Mouse (Mus musculus) intestine, postnatal 0 days (tissue): ENCODE results near the gene Rreb1. TPM values are rescaled to one million over a fixed set of nuclear protein-coding genes. Genes with fewer than 3 reads are reported as not detected.
"Not testable (repeated sequence)": the region's sequence is repeated elsewhere in the genome, so short reads cannot be mapped to it uniquely, and the experiment has no call there.

ENCODE experiments used
- ATAC-seq: fragments of 200-750 bp; cut with Nextera tagmentation; 2 replicates; pipeline ENCODE4 v1.8.0; 2017; ENCODE audit warnings: mild to moderate bottlenecking, moderate TSS enrichment, moderate library complexity
- H3K27ac ChIP-seq: fragments of 300-500 bp; sonication (generic); 2 replicates; pipeline ENCODE4 v1.5.1; 2014; ENCODE audit warnings: mild to moderate bottlenecking, low read depth, low read length, moderate library complexity
- H3K27me3 ChIP-seq: fragments of 300-500 bp; sonication (generic); replicated peaks from 2 replicates; pipeline ENCODE4 v1.6.1; 2014; ENCODE audit warnings: low read length, mixed read lengths; ENCODE audit not compliant: control insufficient read depth, insufficient read depth
- H3K36me3 ChIP-seq: fragments of 300-500 bp; sonication (generic); 2 replicates; pipeline ENCODE4 v1.6.1; 2014; ENCODE audit warnings: mild to moderate bottlenecking, moderate library complexity; ENCODE audit not compliant: control insufficient read depth, insufficient read depth
- H3K4me1 ChIP-seq: fragments of 300-500 bp; sonication (generic); replicated peaks from 2 replicates; pipeline ENCODE4 v1.6.1; 2014; ENCODE audit warnings: antibody characterized with exemption, low read length, mixed read lengths; ENCODE audit not compliant: control insufficient read depth, insufficient read depth
- H3K4me2 ChIP-seq: fragments of 300-500 bp; sonication (generic); replicated peaks from 2 replicates; pipeline ENCODE4 v1.6.1; 2014; ENCODE audit warnings: low read depth, mild to moderate bottlenecking, moderate library complexity
- H3K4me3 ChIP-seq: fragments of 300-500 bp; sonication (generic); 2 replicates; pipeline ENCODE4 v1.5.1; 2014; ENCODE audit warnings: low read depth, low read length
- H3K9ac ChIP-seq: fragments of 300-500 bp; sonication (generic); 2 replicates; pipeline ENCODE4 v1.6.1; 2014; ENCODE audit warnings: mild to moderate bottlenecking, low read depth, low read length
- H3K9me3 ChIP-seq: fragments of 300-500 bp; sonication (generic); 2 replicates; pipeline ENCODE4 v1.6.1; 2016; ENCODE audit warnings: mixed run types; ENCODE audit not compliant: control insufficient read depth
- CTCF ChIP-seq: sonication (generic); IDR thresholded peaks from 2 replicates; pipeline ENCODE4 v1.5.1; 2016; ENCODE audit warnings: low read depth, mild to moderate bottlenecking, control low read depth, antibody characterized with exemption, moderate library complexity
- whole genome bisulfite sequencing: fragments of 180-500 bp; shearing (Covaris S2); extraction: QIAGEN DNeasy Blood & Tissue Kit; methylation state at CpG from one replicate; pipeline ENCODE4 v1.1.7; 2014; 5-methylcytosine and 5-hydroxymethylcytosine counted together
- polyA plus RNA-seq: library from polyadenylated mRNA; unstranded; fragments of >200 nt; fragmentation: Nextera tagmentation; extraction: Ambion mirVana; gene quantifications from 2 replicates; pipeline ENCODE4 v1.2.1, GENCODE M21; 2015

Rreb1 gene
- polyA plus RNA-seq, 1 experiment from 2014 or later: 10.6 TPM

- no peak for TF ChIP-seq CTCF
- no peak for ATAC-seq
- no peak overlapping the region for H3K4me3 ChIP-seq
- no peak overlapping the region for H3K4me2 ChIP-seq
- no peaks in the 10 kb centered on the region for H3K36me3 ChIP-seq
- H3K4me1 ChIP-seq: peaks cover 13% of the 10 kb centered on the region
- no peak overlapping the region for H3K27ac ChIP-seq
- no peak overlapping the region for H3K9ac ChIP-seq
- no peaks in the 10 kb centered on the region for H3K9me3 ChIP-seq
- 86% methylated on average over 1 of the region's 1 CpGs for WGBS
- no peaks in the 10 kb centered on the region for H3K27me3 ChIP-seq
Measured at GRCm38 (mm10) chr13:37835296-37835695, 57.1 kb downstream of the Rreb1 start.

- not testable (repeated sequence) for H3K9ac ChIP-seq, H3K36me3 ChIP-seq, H3K27me3 ChIP-seq, ATAC-seq, H3K27ac ChIP-seq, H3K9me3 ChIP-seq, H3K4me3 ChIP-seq, H3K4me2 ChIP-seq
- WGBS: 91% methylated on average over 9 of the region's 9 CpGs
- H3K4me1 ChIP-seq: peaks cover 12% of the 10 kb centered on the region
Measured at GRCm38 (mm10) chr13:37835811-37836210, 57.6 kb downstream of the Rreb1 start.

- Histone ChIP-seq H3K4me3 (no peak overlapping the region), H3K27me3 (no peaks in the 10 kb centered on the region), H3K4me2 (no peak overlapping the region), H3K36me3 (no peaks in the 10 kb centered on the region), H3K9ac (no peak overlapping the region), H3K4me1 (peaks cover 4% of the 10 kb centered on the region; the same call in 1 of the 2 replicates), H3K27ac (no peak overlapping the region), H3K9me3 (no peaks in the 10 kb centered on the region)
- ATAC-seq: no peak
- WGBS: 72% methylated on average over 3 of the region's 3 CpGs
- TF ChIP-seq CTCF: no peak
Measured at GRCm38 (mm10) chr13:37837372-37837771, 59.2 kb downstream of the Rreb1 start.

- TF ChIP-seq CTCF: no peak
- peaks cover 5% of the 10 kb centered on the region; the same call in 1 of the 2 replicates for H3K4me1 ChIP-seq
- 83% methylated on average over 18 of the region's 18 CpGs for WGBS
- no peak overlapping the region for H3K9ac ChIP-seq
- 0 out of 2 replicates have a peak, but pooled peaks cover 3% of the 10 kb centered on the region for H3K36me3 ChIP-seq
- H3K9me3 ChIP-seq: no peaks in the 10 kb centered on the region
- ATAC-seq: no peak
- H3K4me3 ChIP-seq: no peak overlapping the region
- H3K4me2 ChIP-seq: no peak overlapping the region
- no peaks in the 10 kb centered on the region for H3K27me3 ChIP-seq
- no peak overlapping the region for H3K27ac ChIP-seq
Measured at GRCm38 (mm10) chr13:37838260-37839183, 60.3 kb downstream of the Rreb1 start.

- H3K4me2 ChIP-seq: no peak overlapping the region
- no peaks in the 10 kb centered on the region for H3K9me3 ChIP-seq
- no peak overlapping the region for H3K4me3 ChIP-seq
- WGBS: 55% methylated on average over 7 of the region's 7 CpGs
- H3K4me1 ChIP-seq: peaks cover 14% of the 10 kb centered on the region; the same call in 1 of the 2 replicates
- H3K27me3 ChIP-seq: no peaks in the 10 kb centered on the region
- no peak overlapping the region for H3K9ac ChIP-seq
- H3K36me3 ChIP-seq: peaks cover 10% of the 10 kb centered on the region; the same call in 1 of the 2 replicates
- ATAC-seq: no peak
- H3K27ac ChIP-seq: no peak overlapping the region
- no peak for TF ChIP-seq CTCF
Measured at GRCm38 (mm10) chr13:37843241-37843640, 65.0 kb downstream of the Rreb1 start.

GRCm38 (mm10) chr13:37843844-37844243 lies 65.6 kb downstream of the Rreb1 start:
- Histone ChIP-seq H3K4me1 (peaks cover 14% of the 10 kb centered on the region; the same call in 1 of the 2 replicates), H3K27ac (no peak overlapping the region), H3K36me3 (peaks cover 13% of the 10 kb centered on the region; the same call in 1 of the 2 replicates), H3K4me3 (no peak overlapping the region), H3K9ac (no peak overlapping the region), H3K4me2 (no peak overlapping the region), H3K27me3 (no peaks in the 10 kb centered on the region), H3K9me3 (no peaks in the 10 kb centered on the region)
- TF ChIP-seq CTCF: no peak
- WGBS: 70% methylated on average over 10 of the region's 10 CpGs
- ATAC-seq: no peak
